Mouse (Mus musculus): ENCODE measurements around the gene Gm6583.
"Not testable (repeated sequence)": the region's sequence is repeated elsewhere in the genome, so short reads cannot be mapped to it uniquely, and the experiment has no call there.

The Gm6583 gene

DNA sequence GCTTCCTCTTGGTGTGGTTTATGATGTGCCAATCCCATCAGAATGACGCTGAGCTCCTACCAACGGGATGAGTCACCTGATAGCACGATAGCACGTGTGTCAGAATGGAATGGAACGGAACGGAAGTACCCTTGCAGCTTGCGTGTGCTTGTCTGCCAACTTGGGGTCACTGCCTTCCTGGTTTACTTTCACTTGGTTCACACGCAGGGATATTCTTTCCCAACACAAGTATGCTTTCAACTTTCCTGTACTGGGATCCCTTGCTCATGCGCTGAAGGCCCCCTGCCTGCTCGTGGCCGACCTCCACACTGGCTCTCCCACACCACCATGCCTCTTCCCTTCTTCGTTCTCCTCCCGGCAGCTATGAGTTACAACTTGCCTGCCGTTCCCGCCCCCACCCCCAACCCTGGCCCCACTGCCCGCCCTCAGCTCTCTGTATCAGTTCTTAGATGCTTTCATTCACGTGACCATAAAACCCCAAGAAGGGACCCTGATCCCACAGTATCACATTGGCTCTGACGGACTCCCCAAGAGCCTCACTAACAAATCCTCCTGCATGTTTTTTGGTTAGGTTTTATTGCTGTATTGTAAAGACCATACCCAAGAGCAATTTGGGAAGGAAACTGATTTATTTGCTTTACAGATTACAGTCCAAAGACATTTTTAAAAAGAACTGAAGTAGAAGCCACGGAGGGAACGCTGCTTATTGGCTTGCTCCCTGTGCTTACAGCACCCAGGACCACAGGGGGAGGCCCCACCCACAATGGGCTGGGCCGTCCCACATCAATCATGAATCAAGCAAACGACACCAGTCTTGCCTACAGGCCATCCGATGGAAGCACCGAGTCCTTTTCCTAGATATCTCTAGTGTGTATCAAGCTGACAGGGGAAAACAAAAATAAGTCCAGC, 30.9 kb downstream of the Gm6583 start:
- DNase-seq, result peak; percentile 77

DNA sequence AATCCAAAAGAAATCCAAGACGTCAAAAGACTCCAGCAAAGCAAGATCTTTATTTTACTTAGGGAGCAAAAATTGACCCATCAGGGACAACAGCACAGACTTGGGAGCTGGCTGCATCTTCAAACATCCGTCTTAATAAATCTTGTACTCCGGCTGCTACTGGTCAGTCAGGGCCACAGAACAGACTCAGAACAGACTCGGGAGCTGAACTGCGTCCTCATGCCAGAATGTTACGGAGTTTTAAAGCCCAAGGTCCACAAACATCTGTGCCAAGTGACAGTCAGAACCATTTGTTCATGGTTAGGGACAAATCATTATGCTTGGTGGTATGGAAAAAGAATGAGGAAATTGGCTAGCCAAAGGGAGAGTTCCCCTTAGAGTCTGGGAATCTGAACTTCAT, 32.6 kb downstream of the Gm6583 start:
- no peak for DNase-seq

DNA sequence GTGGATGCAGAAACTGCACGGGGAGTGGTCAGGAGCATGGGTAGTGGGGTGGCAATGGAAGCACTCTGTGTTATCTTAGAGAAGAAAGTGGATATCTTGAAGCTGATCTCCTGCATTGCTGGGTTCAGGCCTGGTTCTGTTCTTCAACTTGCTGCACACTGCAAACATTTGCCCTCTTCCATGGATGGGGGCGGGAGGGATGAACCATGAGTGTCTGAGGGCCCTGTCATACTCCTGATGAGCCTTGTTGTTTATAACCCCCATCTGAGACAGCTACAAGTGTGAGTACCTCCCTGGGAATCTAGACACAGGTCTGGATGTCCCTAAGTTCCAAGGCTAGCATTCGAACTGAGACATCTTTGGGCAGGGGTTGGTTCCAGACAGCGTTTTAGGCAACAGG, 34.5 kb downstream of the Gm6583 start:
- no peak for DNase-seq

DNA sequence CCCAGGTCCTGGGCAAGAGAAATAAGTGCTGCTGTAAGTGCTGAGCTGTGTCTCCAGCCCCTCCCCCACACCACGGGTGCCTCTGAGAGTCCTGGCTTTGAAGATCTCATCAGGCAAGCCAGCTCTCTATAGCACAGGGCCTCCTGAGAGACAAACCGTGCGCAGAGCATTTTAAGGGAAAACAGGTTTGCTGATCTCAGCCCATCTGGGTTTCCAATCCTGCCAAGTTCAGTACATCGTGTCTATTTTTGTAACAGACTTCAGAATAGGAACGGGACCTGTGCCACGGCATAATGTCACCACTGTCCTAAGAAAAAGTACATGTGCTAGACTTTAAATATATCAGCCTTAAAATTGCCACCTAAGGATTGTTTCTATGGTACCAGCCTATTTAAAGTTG, 34.9 kb downstream of the Gm6583 start:
- no peak for DNase-seq

DNA sequence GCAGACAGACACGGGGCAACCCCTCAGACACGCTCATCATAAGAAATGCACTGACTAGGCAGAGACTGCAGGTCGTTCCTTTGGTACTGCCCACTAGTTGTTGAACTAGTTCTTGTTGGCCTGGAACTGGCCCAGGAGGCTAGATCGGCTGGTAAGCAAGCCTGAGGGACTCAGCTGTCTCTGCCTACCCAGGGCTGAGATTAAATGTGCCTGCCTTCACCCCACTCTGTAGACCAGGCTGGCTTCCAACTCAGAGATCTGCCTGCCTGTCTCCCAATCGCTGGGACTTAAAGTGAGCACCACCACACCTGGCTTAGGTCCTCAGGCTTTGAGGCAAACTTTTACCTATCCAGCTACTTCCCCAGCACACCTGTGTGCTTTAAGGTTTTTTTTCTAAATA, 35.5 kb downstream of the Gm6583 start:
- no peak for DNase-seq

DNA sequence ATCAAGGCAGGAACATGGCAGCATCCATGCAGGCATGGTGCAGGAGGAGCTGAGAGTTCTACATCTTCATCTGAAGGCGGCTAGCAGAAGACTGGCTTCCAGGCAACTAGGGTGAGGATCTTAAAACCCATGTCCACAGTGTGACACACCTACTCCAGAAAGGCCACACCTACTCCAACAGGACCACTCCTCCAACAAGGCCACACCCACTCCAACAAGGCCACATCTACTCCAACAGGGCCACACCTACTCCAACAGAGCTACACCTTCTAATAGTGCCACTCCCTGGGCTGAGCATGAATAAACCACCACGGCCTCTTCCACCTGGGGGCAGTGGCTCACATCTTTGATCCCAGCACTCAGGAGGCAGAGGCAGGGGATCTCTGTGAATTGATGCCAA, 36.5 kb downstream of the Gm6583 start:
- not testable (repeated sequence) for DNase-seq

DNA sequence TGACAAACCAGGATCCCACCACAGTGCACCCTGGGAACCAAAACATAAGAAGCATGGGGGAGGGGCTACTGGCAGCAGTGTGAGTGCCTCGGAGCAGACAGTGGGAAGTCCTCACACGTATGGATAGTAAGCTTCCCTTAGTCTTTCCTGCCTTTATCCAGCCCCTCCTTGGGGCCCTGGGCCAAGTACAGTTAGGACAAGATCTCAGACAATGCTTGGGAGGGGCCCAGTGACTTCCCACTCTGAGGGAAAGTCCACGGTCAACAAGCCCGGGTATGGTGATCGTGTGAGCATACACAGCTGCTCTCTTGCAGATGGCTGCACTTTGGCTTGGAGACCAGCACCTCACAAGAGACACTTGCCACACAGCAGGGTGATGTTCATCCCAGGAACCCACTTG, 38.5 kb downstream of the Gm6583 start:
- DNase-seq, result no peak

DNA sequence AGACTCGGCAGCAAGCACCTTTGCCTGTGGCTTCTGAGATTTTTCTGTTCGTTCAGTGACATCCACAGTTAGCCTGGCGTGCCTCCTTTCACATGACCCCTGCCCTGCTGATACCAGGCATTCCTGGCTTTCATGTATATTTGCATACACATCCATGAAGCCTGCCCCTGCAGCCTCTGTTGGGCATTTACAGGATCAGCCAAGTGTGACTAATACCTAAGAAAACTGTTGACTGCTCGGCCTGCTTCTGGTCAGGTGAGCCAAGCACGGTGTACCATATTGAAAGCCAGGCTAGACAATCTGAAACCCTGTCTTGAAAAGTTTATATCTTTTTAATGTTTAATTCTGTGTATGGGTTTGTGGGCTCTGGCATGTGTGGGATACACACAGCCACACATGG, 39.4 kb downstream of the Gm6583 start:
- no peak for DNase-seq

DNA sequence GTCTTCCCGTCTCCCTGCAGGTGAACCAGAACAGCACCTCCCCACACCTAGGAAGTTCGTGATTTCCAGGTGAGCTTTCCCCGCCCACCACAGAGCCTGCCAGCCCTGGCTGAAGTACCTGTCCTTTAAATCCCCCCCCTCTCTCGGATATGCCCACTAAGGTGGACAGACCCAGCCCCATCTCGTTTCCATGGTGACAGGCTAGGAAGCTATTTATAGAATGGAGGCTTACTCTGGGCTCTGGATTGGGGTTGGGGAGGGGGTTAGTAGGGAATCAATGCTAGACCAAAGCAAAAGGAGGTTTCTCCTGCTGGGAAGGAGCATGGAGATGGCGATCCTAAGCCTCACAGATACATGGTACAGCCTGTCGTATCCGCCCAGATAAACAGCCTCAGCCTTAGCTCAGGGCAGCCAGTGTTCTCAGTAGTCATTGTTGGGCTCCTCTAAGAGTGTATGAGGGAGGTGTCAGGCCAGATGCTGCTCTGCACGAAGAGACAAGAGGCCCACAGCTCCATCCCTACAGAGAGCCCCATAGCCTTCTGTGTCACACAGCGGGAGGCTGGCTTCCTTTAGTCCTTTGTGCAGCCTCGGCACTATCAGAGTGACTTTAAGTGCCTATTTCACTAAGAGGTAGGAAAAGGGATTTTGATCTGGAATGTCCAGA, 42.5 kb downstream of the Gm6583 start:
- DNase-seq, result no peak

DNA sequence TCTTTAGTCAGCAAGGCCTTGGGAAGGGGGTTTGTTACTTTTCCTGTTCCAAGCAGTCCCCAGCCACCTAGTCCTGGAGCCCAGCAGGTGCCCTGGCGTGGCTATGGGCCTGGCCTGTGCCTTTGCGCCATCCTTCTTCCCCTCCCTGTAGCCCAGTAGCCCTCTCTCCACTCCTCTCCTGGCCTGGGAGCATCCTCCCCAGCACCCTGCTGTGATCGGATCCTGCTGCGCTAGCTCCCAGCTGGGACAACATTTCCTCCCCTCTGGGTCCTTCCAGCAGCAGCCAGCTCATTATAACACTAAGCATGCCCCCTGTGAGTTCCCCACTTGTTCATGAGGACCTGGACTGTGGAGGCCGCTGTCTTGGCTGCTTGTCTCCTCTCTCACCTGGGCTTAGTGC, 50.0 kb downstream of the Gm6583 start:
- no peak for DNase-seq

Data from B cell, adult 2 months (primary cell).